Mouse (Mus musculus) lung, postnatal 0 days (tissue): ENCODE results near the gene Olfr891. TPM values are rescaled to one million over a fixed set of nuclear protein-coding genes. Genes with fewer than 3 reads are reported as not detected.
"Not testable (repeated sequence)": the region's sequence is repeated elsewhere in the genome, so short reads cannot be mapped to it uniquely, and the experiment has no call there.

ENCODE experiments used
- ATAC-seq: fragments of 200-750 bp; cut with Nextera tagmentation; 2 replicates; pipeline ENCODE4 v1.8.0; 2017; ENCODE audit warnings: moderate library complexity
- DNase-seq: peaks from one replicate; pipeline ENCODE4 v3.0.0-alpha.2; 2016; ENCODE audit warnings: low spot score
- H3K27ac ChIP-seq: fragments of 300-500 bp; sonication (generic); 2 replicates; pipeline ENCODE4 v1.5.1; 2014; ENCODE audit warnings: antibody characterized with exemption, mild to moderate bottlenecking, low read length, mixed read lengths
- H3K27me3 ChIP-seq: fragments of 300-500 bp; sonication (generic); replicated peaks from 2 replicates; pipeline ENCODE4 v1.6.1; 2014; ENCODE audit warnings: low read length, mixed read lengths; ENCODE audit not compliant: insufficient read depth
- H3K36me3 ChIP-seq: fragments of 300-500 bp; sonication (generic); 2 replicates; pipeline ENCODE4 v1.6.1; 2014; ENCODE audit warnings: low read length, mixed read lengths; ENCODE audit not compliant: insufficient read depth
- H3K4me1 ChIP-seq: fragments of 300-500 bp; sonication (generic); 2 replicates; pipeline ENCODE4 v1.6.1; 2014; ENCODE audit warnings: antibody characterized with exemption, low read depth, low read length, mixed read lengths; ENCODE audit not compliant: insufficient read depth
- H3K4me2 ChIP-seq: fragments of 300-500 bp; sonication (generic); replicated peaks from 2 replicates; pipeline ENCODE4 v1.6.1; 2014; ENCODE audit warnings: low read depth, mild to moderate bottlenecking, low read length, moderate library complexity, mixed read lengths
- H3K4me3 ChIP-seq: fragments of 300-500 bp; sonication (generic); 2 replicates; pipeline ENCODE4 v1.5.1; 2014; ENCODE audit warnings: low read depth, low read length
- H3K9ac ChIP-seq: fragments of 300-500 bp; sonication (generic); replicated peaks from 2 replicates; pipeline ENCODE4 v1.6.1; 2014; ENCODE audit warnings: low read depth, mild to moderate bottlenecking
- H3K9me3 ChIP-seq: fragments of 300-500 bp; sonication (generic); 2 replicates; pipeline ENCODE4 v1.6.1; 2016; ENCODE audit warnings: low read length, mixed read lengths
- CTCF ChIP-seq: IDR thresholded peaks from 2 replicates; pipeline ENCODE4 v1.5.1; 2016; ENCODE audit warnings: antibody characterized with exemption, mild to moderate bottlenecking
- EP300 ChIP-seq: IDR thresholded peaks from 2 replicates; pipeline ENCODE4 v1.6.1; 2016; ENCODE audit warnings: antibody characterized with exemption, mild to moderate bottlenecking, control low read depth
- WGBS: fragments of 180-500 bp; shearing (Covaris S2); extraction: QIAGEN DNeasy Blood & Tissue Kit; methylation state at CpG from one replicate; pipeline ENCODE4 v1.1.7; 2014; 5-methylcytosine and 5-hydroxymethylcytosine counted together
- polyA plus RNA-seq: library from polyadenylated mRNA; unstranded; fragments of >200 nt; fragmentation: Nextera tagmentation; extraction: Ambion mirVana; gene quantifications from 2 replicates; pipeline ENCODE4 v1.2.1, GENCODE M21; 2015

Olfr891 gene
- not detected in 2 replicates for polyA plus RNA-seq

GRCm38 (mm10) chr9:38180721-38181120 lies at the start of gene Olfr891:
Gene Olfr891 (minus strand): TSS chr9:38180821.
- ATAC-seq (no peak), DNase-seq (no peak)
- TF ChIP-seq CTCF = no peak
- no peak for TF ChIP-seq EP300
- Histone ChIP-seq H3K27me3 (no peaks in the 10 kb centered on the region), H3K27ac (no peak within 1 kb of the TSS), H3K36me3 (no peaks in the 10 kb centered on the region), H3K9ac (no peak within 1 kb of the TSS), H3K4me1 (no peaks in the 10 kb centered on the region), H3K4me3 (no peak within 1 kb of the TSS), H3K4me2 (no peak within 1 kb of the TSS), H3K9me3 (no peaks in the 10 kb centered on the region)
- 70% methylated on average over 1 of the region's 1 CpGs for WGBS

GRCm38 (mm10) chr9:38217755-38218154 lies 37.1 kb upstream of the Olfr891 start, which contains the start of gene Olfr894:
Gene Olfr894 (plus strand): TSS chr9:38218055.
- Histone ChIP-seq H3K9me3 (no peaks in the 10 kb centered on the region), H3K9ac (no peak within 1 kb of the TSS), H3K36me3 (no peaks in the 10 kb centered on the region), H3K27ac (no peak within 1 kb of the TSS), H3K4me2 (no peak within 1 kb of the TSS), H3K27me3 (no peaks in the 10 kb centered on the region), H3K4me3 (no peak within 1 kb of the TSS), H3K4me1 (no peaks in the 10 kb centered on the region)
- DNase-seq (no peak), ATAC-seq (no peak)
- TF ChIP-seq EP300 = no peak
- TF ChIP-seq CTCF = no peak

- no peak within 1 kb of the TSS for H3K27ac ChIP-seq
- no peak within 1 kb of the TSS for H3K4me3 ChIP-seq
- no peaks in the 10 kb centered on the region for H3K9me3 ChIP-seq
- TF ChIP-seq CTCF (no peak), EP300 (no peak)
- WGBS = 81% methylated on average over 3 of the region's 3 CpGs
- H3K27me3 ChIP-seq = no peaks in the 10 kb centered on the region
- no peak for ATAC-seq
- no peaks in the 10 kb centered on the region for H3K36me3 ChIP-seq
- no peak for DNase-seq
- H3K4me2 ChIP-seq = no peak within 1 kb of the TSS
- no peaks in the 10 kb centered on the region for H3K4me1 ChIP-seq
- H3K9ac ChIP-seq = no peak within 1 kb of the TSS
Measured at GRCm38 (mm10) chr9:38208065-38208464, 27.4 kb upstream of the Olfr891 start, which contains the start of gene Olfr893. Gene Olfr893 (plus strand): TSS chr9:38208365.

- not testable (repeated sequence) for H3K9me3 ChIP-seq, H3K27ac ChIP-seq, H3K36me3 ChIP-seq, ATAC-seq, H3K4me1 ChIP-seq, H3K4me2 ChIP-seq, H3K4me3 ChIP-seq, H3K9ac ChIP-seq, H3K27me3 ChIP-seq, DNase-seq
- WGBS = 43% methylated on average over 2 of the region's 2 CpGs
Measured at GRCm38 (mm10) chr9:38168341-38168740, 12.3 kb downstream of the Olfr891 start.

GRCm38 (mm10) chr9:38142217-38142616 lies 38.4 kb downstream of the Olfr891 start, which contains the start of gene Olfr890:
Gene Olfr890 (plus strand): TSS chr9:38142517.
- H3K4me3 ChIP-seq = no peak within 1 kb of the TSS
- DNase-seq (no peak), ATAC-seq (no peak)
- no peaks in the 10 kb centered on the region for H3K36me3 ChIP-seq
- H3K4me1 ChIP-seq = no peaks in the 10 kb centered on the region
- H3K27ac ChIP-seq = no peak within 1 kb of the TSS
- TF ChIP-seq CTCF (no peak), EP300 (no peak)
- H3K27me3 ChIP-seq = no peaks in the 10 kb centered on the region
- no peak within 1 kb of the TSS for H3K4me2 ChIP-seq
- no peaks in the 10 kb centered on the region for H3K9me3 ChIP-seq
- no peak within 1 kb of the TSS for H3K9ac ChIP-seq

Other genes with a start within 250 kb of the Olfr891 start
- not detected in 2 replicates for gene Olfr881, start 189.0 kb downstream of the Olfr891 start, polyA plus RNA-seq
- not detected in 2 replicates for gene Olfr883, start 155.0 kb downstream of the Olfr891 start, polyA plus RNA-seq
- gene Olfr884, start 134.3 kb downstream of the Olfr891 start, polyA plus RNA-seq = not detected in 2 replicates
- gene Olfr885, start 119.5 kb downstream of the Olfr891 start, polyA plus RNA-seq = not detected in 2 replicates
- not detected in 2 replicates for gene Olfr887, start 96.7 kb downstream of the Olfr891 start, polyA plus RNA-seq
- gene Olfr888, start 72.7 kb downstream of the Olfr891 start, polyA plus RNA-seq = not detected in 2 replicates
- 0.02 and 0.04 TPM in 2 replicates for gene Olfr889, start 65.6 kb downstream of the Olfr891 start, polyA plus RNA-seq
- not detected in 2 replicates for gene Olfr890, start 38.3 kb downstream of the Olfr891 start, polyA plus RNA-seq
- not detected in 2 replicates for gene Olfr893, start 27.5 kb upstream of the Olfr891 start, polyA plus RNA-seq
- gene Olfr894, start 37.2 kb upstream of the Olfr891 start, polyA plus RNA-seq = not detected in 2 replicates
- gene Olfr143, start 72.0 kb upstream of the Olfr891 start, polyA plus RNA-seq = not detected in 2 replicates
- not detected in 2 replicates for gene Olfr895, start 87.0 kb upstream of the Olfr891 start, polyA plus RNA-seq
- gene Olfr896-ps1, start 110.3 kb upstream of the Olfr891 start, polyA plus RNA-seq = not detected in 2 replicates
- not detected in 2 replicates for gene Olfr25, start 148.2 kb upstream of the Olfr891 start, polyA plus RNA-seq
- not detected in 2 replicates for gene Olfr898, start 167.6 kb upstream of the Olfr891 start, polyA plus RNA-seq
- gene Olfr250, start 186.1 kb upstream of the Olfr891 start, polyA plus RNA-seq = not detected in 2 replicates
- gene Olfr251, start 196.3 kb upstream of the Olfr891 start, polyA plus RNA-seq = not detected in 2 replicates
- gene Olfr147, start 220.9 kb upstream of the Olfr891 start, polyA plus RNA-seq = not detected in 2 replicates
- gene Olfr901, start 248.6 kb upstream of the Olfr891 start, polyA plus RNA-seq = not detected in 2 replicates